Mouse (Mus musculus): ENCODE data around the gene Ovgp1.
"Not testable (repeated sequence)": the region's sequence is repeated elsewhere in the genome, so short reads cannot be mapped to it uniquely, and the experiment has no call there.

Ovgp1 gene

GRCm38 (mm10) chr3:105991653-105992283 is 18.3 kb downstream of the Ovgp1 start:
- peak; percentile 27 for DNase-seq (ENCODE audit: extremely low spot score, low spot score)

- no peak for DNase-seq (ENCODE audit: extremely low spot score, low spot score)
These were observed 21.2 kb downstream of the Ovgp1 start for GRCm38 (mm10) chr3:105994730-105995129.

GRCm38 (mm10) chr3:106000707-106001375 is 27.3 kb downstream of the Ovgp1 start:
- DNase-seq (ENCODE audit: extremely low spot score, low spot score) = no peak

- peak; percentile 41 for DNase-seq (ENCODE audit: extremely low spot score, low spot score)
These were observed 28.2 kb downstream of the Ovgp1 start for GRCm38 (mm10) chr3:106001416-106002370.

- DNase-seq (ENCODE audit: extremely low spot score, low spot score) = not testable (repeated sequence)
These were observed 29.8 kb downstream of the Ovgp1 start for GRCm38 (mm10) chr3:106003360-106003759.

GRCm38 (mm10) chr3:106014546-106014945 is 41.0 kb downstream of the Ovgp1 start, which contains the start of gene Pifo:
Gene Pifo, minus strand, starts transcription at chr3:106014646.
- no peak for DNase-seq (ENCODE audit: extremely low spot score, low spot score)

- no peak for DNase-seq (ENCODE audit: extremely low spot score, low spot score)
These were observed 48.3 kb downstream of the Ovgp1 start for GRCm38 (mm10) chr3:106021840-106022239.

- DNase-seq (ENCODE audit: extremely low spot score, low spot score) = no peak
These were observed 50.6 kb downstream of the Ovgp1 start for GRCm38 (mm10) chr3:106024135-106024534.

- no peak for DNase-seq (ENCODE audit: extremely low spot score, low spot score)
These were observed 59.3 kb downstream of the Ovgp1 start, which contains the start of gene Chil5 for GRCm38 (mm10) chr3:106032781-106033180. Gene Chil5, minus strand, starts transcription at chr3:106032814.

Data from neural tube, embryonic 10.5 days (tissue).